In the genomic region with DNA sequence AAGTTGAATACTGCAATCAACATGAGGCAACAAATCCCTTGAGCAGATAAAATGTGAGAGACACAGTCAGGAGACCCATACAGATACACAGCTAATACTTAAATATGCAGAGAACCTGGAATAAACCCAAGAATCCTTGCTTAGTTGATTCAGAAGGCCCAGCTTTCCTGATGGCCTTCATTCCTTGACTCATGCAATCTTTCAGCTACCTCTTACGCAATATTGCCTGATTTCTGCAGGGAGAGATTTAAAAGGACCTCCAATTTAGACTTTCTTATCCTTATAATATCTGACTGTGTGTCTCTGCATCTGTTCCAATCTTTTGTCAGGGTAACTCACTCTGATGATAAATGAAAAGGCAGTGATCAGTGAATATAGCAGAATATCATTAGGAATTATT, we compare ENCODE assay signal across 15 mouse cellular contexts.
"Had no signal": no experiment of that assay in that cellular context is flagged by ENCODE, and none has a peak within 500 bp of the region (broad histone marks: within the 10 kb centered on the region; RNA-seq: fewer than 3 reads in every experiment).

No protein-coding gene starts in this region.

- H3K27ac ChIP-seq: kidney, postnatal 0 days; limb, embryonic 12.5 days; liver, embryonic 13.5 days; macrophage; midbrain, embryonic 12.5 days had no signal

- H3K9me3 ChIP-seq: limb, embryonic 12.5 days; liver, embryonic 13.5 days; megakaryocyte, embryonic 14.5 days; midbrain, embryonic 12.5 days had no signal

- H3K4me1 ChIP-seq: limb, embryonic 12.5 days; liver, embryonic 13.5 days; megakaryocyte, embryonic 14.5 days; midbrain, embryonic 12.5 days had no signal

- ATAC-seq: liver, postnatal 0 days had no signal

- H3K9ac ChIP-seq: limb, embryonic 12.5 days; liver, embryonic 13.5 days; liver, postnatal 0 days; midbrain, embryonic 12.5 days had no signal

- H3K4me3 ChIP-seq: limb, embryonic 12.5 days; liver, embryonic 13.5 days; megakaryocyte, embryonic 14.5 days; midbrain, embryonic 12.5 days had no signal

- DNase-seq: kidney, adult 9 months; kidney, postnatal 36 days; layer of hippocampus, adult 9-11 months; layer of hippocampus, postnatal 36 days; liver; liver, embryonic 13.5 days; liver, postnatal 0 days; lung, postnatal 10 days; right cerebral cortex, postnatal 14 days; thymus, postnatal 4 days had no signal

- H3K4me2 ChIP-seq: limb, embryonic 12.5 days; liver, embryonic 13.5 days; midbrain, embryonic 12.5 days had no signal

- H3K36me3 ChIP-seq: limb, embryonic 12.5 days; liver, embryonic 13.5 days; midbrain, embryonic 12.5 days had no signal

- H3K27me3 ChIP-seq: limb, embryonic 12.5 days; liver, embryonic 13.5 days; megakaryocyte, embryonic 14.5 days; midbrain, embryonic 12.5 days had no signal
